Mouse (Mus musculus) heart, embryonic 14.5 days (tissue): ENCODE measurements around the gene Rsph3b. TPM values are rescaled to one million over a fixed set of nuclear protein-coding genes. Genes with fewer than 3 reads are reported as not detected.
"Not testable (repeated sequence)": the region's sequence is repeated elsewhere in the genome, so short reads cannot be mapped to it uniquely, and the experiment has no call there.

Source experiments
- ATAC-seq: fragments of 200-750 bp; cut with Nextera tagmentation; 2 replicates; pipeline ENCODE4 v1.8.0; 2017; ENCODE audit warnings: low read depth, moderate TSS enrichment; ENCODE audit not compliant: insufficient number of reproducible peaks, insufficient read depth, low FRiP score
- H3K27ac ChIP-seq, 2 experiments: fragments of 200-500 bp in 1 of 2; fragments of 300-500 bp in 1 of 2; sonication (generic) in 1 of 2; replicated peaks in 1 of 2; 2 replicates each; pipeline ENCODE4 v1.5.1; 2012 to 2014; ENCODE audit warnings: low read depth in 2 of 2, low read length in 2 of 2, control low read depth in 1 of 2, mild to moderate bottlenecking in 1 of 2, mixed read lengths in 1 of 2; ENCODE audit not compliant: control insufficient read depth in 1 of 2, insufficient read depth in 1 of 2
- H3K27me3 ChIP-seq: fragments of 300-500 bp; sonication (generic); 2 replicates; pipeline ENCODE4 v1.6.1; 2014; ENCODE audit warnings: mild to moderate bottlenecking, low read length, control low read depth; ENCODE audit not compliant: control insufficient read depth, insufficient read depth
- H3K36me3 ChIP-seq: fragments of 300-500 bp; sonication (generic); 2 replicates; pipeline ENCODE4 v1.6.1; 2014; ENCODE audit warnings: mild to moderate bottlenecking, control low read depth, low read length, mixed read lengths; ENCODE audit not compliant: control insufficient read depth, insufficient read depth
- H3K4me1 ChIP-seq, 2 experiments: fragments of 200-500 bp in 1 of 2; fragments of 300-500 bp in 1 of 2; sonication (generic) in 1 of 2; 2 replicates each; pipeline ENCODE4 v1.6.1; 2012 to 2014; ENCODE audit warnings: low read length in 2 of 2, control low read depth in 1 of 2, mixed read lengths in 1 of 2; ENCODE audit not compliant: control insufficient read depth in 2 of 2, insufficient read depth in 2 of 2
- H3K4me2 ChIP-seq: fragments of 300-500 bp; sonication (generic); 2 replicates; pipeline ENCODE4 v1.6.1; 2014; ENCODE audit warnings: mild to moderate bottlenecking, low read length
- H3K4me3 ChIP-seq, 2 experiments: fragments of 200-500 bp in 1 of 2; fragments of 300-500 bp in 1 of 2; sonication (generic) in 1 of 2; 2 replicates each; pipeline ENCODE4 v1.5.1; 2012 to 2014; ENCODE audit warnings: low read length in 2 of 2, mild to moderate bottlenecking in 2 of 2, control low read depth in 1 of 2, low read depth in 1 of 2, moderate library complexity in 1 of 2; ENCODE audit not compliant: control insufficient read depth in 1 of 2, insufficient read depth in 1 of 2
- H3K9ac ChIP-seq: fragments of 300-500 bp; sonication (generic); 2 replicates; pipeline ENCODE4 v1.6.1; 2014; ENCODE audit warnings: mild to moderate bottlenecking, low read length
- H3K9me3 ChIP-seq: fragments of 300-500 bp; sonication (generic); 2 replicates; pipeline ENCODE4 v1.6.1; 2016; ENCODE audit warnings: low read length, control low read depth; ENCODE audit not compliant: control insufficient read depth
- WGBS: fragments of 180-500 bp; shearing (Covaris S2); extraction: QIAGEN DNeasy Blood & Tissue Kit; methylation state at CpG from one replicate; pipeline ENCODE4 v1.1.7; 2014; 5-methylcytosine and 5-hydroxymethylcytosine counted together
- polyA plus RNA-seq: library from polyadenylated mRNA; unstranded; fragments of >200 nt; fragmentation: Nextera tagmentation; extraction: Ambion mirVana; gene quantifications from 2 replicates; pipeline ENCODE4 v1.2.1, GENCODE M21; 2014

Gene Rsph3b
- polyA plus RNA-seq, 1 experiment from 2014 or later = 79.7 TPM

DNA sequence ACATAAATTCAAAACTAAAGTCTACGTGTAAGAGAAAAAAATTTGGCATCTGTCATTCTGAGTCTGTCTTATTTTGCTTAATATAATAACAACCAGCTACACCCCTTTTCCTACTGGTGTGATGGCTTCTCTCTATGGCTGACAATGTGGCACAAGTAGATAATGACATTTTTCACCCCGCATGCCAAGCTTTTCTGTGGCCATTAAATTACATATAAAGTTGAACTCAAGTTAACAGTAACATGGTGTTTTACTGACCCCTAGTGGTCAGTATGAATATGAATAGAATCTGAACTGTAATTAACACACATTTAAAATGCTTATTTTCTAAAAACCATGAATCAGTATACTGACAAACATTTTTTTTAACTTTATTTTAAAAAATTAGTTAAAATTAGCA is 48.1 kb downstream of the Rsph3b start:
- H3K27ac ChIP-seq, ATAC-seq, H3K9me3 ChIP-seq, H3K4me1 ChIP-seq, H3K4me2 ChIP-seq, H3K36me3 ChIP-seq, H3K4me3 ChIP-seq, H3K27me3 ChIP-seq, H3K9ac ChIP-seq: not testable (repeated sequence)
- 96% methylated on average over 1 of the region's 2 CpGs for whole genome bisulfite sequencing

DNA sequence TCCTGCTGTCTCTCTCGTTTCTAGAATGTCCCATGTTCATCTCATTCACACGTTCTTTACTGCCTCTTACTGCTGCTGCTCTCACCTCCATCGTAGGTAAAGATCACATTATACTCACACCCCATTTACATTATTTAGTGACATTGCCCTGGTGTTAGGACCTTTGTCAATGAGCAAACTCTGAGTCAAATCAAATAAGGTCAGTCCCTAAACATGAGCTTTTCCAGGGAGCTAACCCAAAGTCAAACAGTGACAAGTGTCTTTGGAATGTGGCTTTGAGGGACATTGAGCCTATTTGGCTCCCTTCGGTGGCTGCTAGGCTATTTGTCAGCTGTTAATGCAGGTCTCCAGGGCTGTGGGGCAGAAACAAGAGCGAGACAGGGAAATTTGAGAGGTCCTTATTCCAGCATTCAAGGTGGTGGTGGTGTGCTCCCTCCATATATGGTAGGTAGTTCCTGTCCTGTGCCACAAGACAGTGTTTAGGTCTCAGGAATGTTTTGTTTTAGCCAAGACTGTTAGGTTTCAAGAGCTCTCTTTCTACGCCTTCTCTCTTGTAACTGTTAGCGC is 50.4 kb downstream of the Rsph3b start:
- 51% methylated on average over 6 of the region's 7 CpGs for WGBS
- not testable (repeated sequence) for H3K4me1 ChIP-seq, ATAC-seq

DNA sequence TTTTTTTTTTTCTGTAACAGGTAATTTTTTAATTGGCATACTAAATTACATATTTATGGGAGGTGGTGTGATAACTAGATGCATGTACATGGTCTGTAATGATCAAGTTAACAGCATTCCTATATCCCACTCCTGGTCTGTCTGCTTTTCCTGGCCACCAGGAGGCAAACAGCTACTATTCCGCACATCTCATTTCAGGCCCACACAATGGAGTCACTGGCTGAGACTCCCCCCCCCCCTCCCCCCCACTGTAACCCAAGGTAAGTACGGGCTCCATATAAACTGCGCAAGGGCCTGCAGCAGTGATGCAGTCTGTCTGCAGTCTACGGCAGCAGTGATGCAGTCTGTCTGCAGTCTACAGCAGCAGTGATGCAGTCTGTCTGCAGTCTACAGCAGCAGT is 51.7 kb downstream of the Rsph3b start:
- 86% methylated on average over 4 of the region's 4 CpGs for WGBS
- H3K9ac ChIP-seq = no peak overlapping the region
- H3K4me3 ChIP-seq = no peak overlapping the region
- no peak overlapping the region for H3K4me2 ChIP-seq
- no peaks in the 10 kb centered on the region for H3K27me3 ChIP-seq
- H3K36me3 ChIP-seq = no peaks in the 10 kb centered on the region
- no peak for ATAC-seq
- no peaks in the 10 kb centered on the region for H3K4me1 ChIP-seq
- H3K9me3 ChIP-seq = no peaks in the 10 kb centered on the region
- no peak overlapping the region for H3K27ac ChIP-seq

More for the DNA sequence above, 50.4 kb downstream of the Rsph3b start:
- not testable (repeated sequence) for H3K27me3 ChIP-seq, H3K27ac ChIP-seq, H3K9ac ChIP-seq, H3K4me2 ChIP-seq, H3K36me3 ChIP-seq, H3K9me3 ChIP-seq, H3K4me3 ChIP-seq

DNA sequence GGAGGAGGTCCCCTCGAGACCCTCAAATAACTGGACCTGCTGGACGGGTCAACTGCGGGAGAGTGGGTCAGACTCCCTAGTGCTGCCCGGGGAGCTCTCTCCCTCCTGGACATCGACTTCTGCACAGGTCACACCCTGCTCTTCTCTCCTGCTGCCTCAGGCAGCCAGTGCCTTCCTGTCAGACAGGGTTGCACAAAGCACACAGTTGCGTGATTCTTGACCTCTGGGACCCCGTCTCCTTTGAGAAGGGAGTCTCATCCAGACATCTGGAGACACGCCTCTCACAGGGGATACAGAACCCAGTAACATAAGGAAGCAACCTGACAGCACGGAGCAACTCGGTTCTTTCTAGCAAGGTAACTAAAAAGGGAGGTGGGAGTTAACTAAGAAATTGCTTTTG is 55.1 kb downstream of the Rsph3b start:
- no peak overlapping the region for H3K27ac ChIP-seq
- no peaks in the 10 kb centered on the region for H3K9me3 ChIP-seq
- no peaks in the 10 kb centered on the region for H3K36me3 ChIP-seq
- H3K4me3 ChIP-seq = no peak overlapping the region
- H3K4me2 ChIP-seq = no peak overlapping the region
- no peak for ATAC-seq
- no peaks in the 10 kb centered on the region for H3K27me3 ChIP-seq
- H3K4me1 ChIP-seq = no peaks in the 10 kb centered on the region
- no peak overlapping the region for H3K9ac ChIP-seq
- WGBS = 84% methylated on average over 10 of the region's 10 CpGs

DNA sequence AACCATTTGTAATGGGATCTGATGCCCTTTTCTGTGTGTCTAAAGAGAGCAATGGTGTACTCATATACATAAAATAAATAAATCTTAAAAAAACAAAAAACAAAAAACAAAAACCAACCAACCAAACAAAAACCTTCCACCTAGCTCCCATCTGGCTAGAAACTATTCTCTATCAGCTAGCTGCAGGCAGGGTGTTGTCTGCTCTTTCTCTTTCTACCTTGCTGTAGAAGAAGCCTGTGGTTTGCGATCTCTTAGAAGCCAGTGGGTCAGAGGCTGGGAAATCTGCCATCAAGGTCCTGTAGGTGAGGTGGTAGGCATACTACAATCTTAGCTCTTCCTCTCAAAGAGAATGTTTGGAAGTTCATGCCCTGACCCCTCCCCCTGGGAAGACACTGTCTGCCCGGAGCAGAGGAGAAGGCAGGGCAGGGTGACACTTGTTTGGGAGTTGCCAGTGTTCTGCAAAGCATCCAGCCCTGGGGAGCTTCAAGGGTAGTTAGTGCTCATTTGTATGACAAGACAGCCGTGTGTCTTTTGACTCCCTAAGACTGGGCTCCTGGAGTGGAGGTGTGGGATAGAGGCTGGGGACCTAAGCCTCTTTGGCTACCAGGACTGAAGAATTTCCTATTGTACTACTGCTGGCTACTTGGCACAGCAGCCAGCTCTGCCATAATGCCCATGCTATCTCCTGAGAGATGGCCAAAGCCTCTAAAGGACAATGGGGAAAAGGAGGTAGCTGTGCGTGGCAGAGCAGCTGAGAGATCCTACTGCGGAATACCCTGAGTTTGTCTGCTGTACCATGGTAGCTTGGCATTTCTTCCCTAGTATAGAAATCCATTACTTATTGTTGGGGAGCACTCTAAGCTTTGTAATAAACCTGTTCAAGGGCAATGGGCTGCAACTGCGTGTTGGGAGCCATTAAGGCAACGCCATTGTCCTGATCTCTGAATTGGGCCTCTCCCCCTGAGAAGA is 56.2 kb downstream of the Rsph3b start:
- no peak overlapping the region for H3K4me3 ChIP-seq
- H3K4me2 ChIP-seq = no peak overlapping the region
- H3K27me3 ChIP-seq = no peaks in the 10 kb centered on the region
- no peaks in the 10 kb centered on the region for H3K36me3 ChIP-seq
- whole genome bisulfite sequencing = 74% methylated on average over 7 of the region's 7 CpGs
- H3K9me3 ChIP-seq = no peaks in the 10 kb centered on the region
- no peak overlapping the region for H3K27ac ChIP-seq
- ATAC-seq = no peak
- H3K4me1 ChIP-seq = no peaks in the 10 kb centered on the region
- no peak overlapping the region for H3K9ac ChIP-seq

DNA sequence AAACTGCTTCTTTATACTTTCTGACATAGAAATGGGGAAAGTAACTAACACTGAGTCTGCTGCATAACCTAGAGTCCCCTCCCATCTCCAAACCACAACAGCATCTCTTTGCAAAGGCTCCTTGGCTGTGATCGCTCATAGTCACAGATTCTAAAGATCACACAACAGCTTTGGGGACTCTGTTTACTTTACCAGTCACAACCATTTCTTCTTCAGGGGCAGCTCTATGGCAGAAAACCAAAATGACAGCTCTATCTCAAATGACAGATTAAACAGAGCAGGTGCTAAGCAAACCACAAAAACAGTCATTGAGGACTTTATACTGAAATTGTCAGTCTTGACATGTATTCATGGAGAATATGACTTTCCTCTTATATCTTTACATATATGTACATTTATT is 62.0 kb downstream of the Rsph3b start:
- H3K27ac ChIP-seq = no peak overlapping the region
- H3K4me3 ChIP-seq = no peak overlapping the region
- WGBS = 86% methylated on average over 1 of the region's 1 CpGs
- H3K9me3 ChIP-seq = no peaks in the 10 kb centered on the region
- H3K4me1 ChIP-seq = no peaks in the 10 kb centered on the region
- no peak overlapping the region for H3K4me2 ChIP-seq
- H3K36me3 ChIP-seq = no peaks in the 10 kb centered on the region
- H3K9ac ChIP-seq = no peak overlapping the region
- no peak for ATAC-seq
- H3K27me3 ChIP-seq = no peaks in the 10 kb centered on the region

DNA sequence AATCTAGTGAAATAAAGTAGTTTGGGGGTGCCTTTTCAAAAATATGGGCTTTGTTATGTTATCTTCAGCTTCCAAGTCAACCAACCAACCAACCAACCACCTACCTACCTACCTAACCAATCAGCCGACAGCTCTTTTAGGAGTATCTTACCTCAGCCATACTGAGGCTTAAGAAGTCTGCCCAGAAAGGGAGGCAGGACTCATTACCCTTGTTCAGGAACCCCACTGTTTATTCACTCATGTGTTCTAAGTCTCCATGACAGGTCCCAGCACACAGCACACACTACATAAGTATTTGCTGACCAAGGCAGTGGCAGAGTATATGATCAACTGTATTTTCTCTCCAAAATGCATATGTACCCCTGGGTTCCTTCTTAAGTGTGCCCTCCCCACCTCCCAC is 64.0 kb downstream of the Rsph3b start:
- Histone ChIP-seq H3K9me3 (no peaks in the 10 kb centered on the region), H3K4me1 (no peaks in the 10 kb centered on the region), H3K4me3 (no peak overlapping the region), H3K36me3 (no peaks in the 10 kb centered on the region), H3K9ac (no peak overlapping the region), H3K27ac (no peak overlapping the region), H3K27me3 (no peaks in the 10 kb centered on the region), H3K4me2 (no peak overlapping the region)
- ATAC-seq = no peak
- WGBS = 88% methylated on average over 1 of the region's 1 CpGs
